Mouse (Mus musculus): ENCODE measurements around the gene Cog2. TPM values are rescaled to one million over a fixed set of nuclear protein-coding genes. Genes with fewer than 3 reads are reported as not detected.

Cog2 gene
- polyA plus RNA-seq, 1 experiment from 2014 or later = 37.1 TPM

GRCm38 (mm10) chr8:124521946-124522345 is 1.4 kb downstream of the Cog2 start:
- no peak overlapping the region for H3K27ac ChIP-seq (replicated peaks; ENCODE audit: low read depth, low read length)
- 92% methylated on average over 6 of the region's 6 CpGs for WGBS
- no peaks in the 10 kb centered on the region for H3K27me3 ChIP-seq (ENCODE audit: control insufficient read depth, insufficient read depth, low read length)
- no peak for ATAC-seq (replicated peaks; ENCODE audit: insufficient number of reproducible peaks, low FRiP score, low TSS enrichment, low read depth)
- no peak overlapping the region for H3K9ac ChIP-seq (replicated peaks; ENCODE audit: low read length)
- H3K4me3 ChIP-seq (ENCODE audit: low read depth, low read length) = no peak overlapping the region
- no peak for DNase-seq (ENCODE audit: low spot score)
- no peaks in the 10 kb centered on the region for H3K9me3 ChIP-seq (replicated peaks; ENCODE audit: control insufficient read depth, low read length)
- peaks cover 3% of the 10 kb centered on the region; the same call in 1 of the 2 replicates for H3K36me3 ChIP-seq (replicated peaks; ENCODE audit: control insufficient read depth, insufficient read depth, low read depth, low read length)
- H3K4me1 ChIP-seq (ENCODE audit: control insufficient read depth, insufficient read depth, low read length) = no peaks in the 10 kb centered on the region
- no peak overlapping the region for H3K4me2 ChIP-seq (ENCODE audit: low read depth, low read length)

DNA sequence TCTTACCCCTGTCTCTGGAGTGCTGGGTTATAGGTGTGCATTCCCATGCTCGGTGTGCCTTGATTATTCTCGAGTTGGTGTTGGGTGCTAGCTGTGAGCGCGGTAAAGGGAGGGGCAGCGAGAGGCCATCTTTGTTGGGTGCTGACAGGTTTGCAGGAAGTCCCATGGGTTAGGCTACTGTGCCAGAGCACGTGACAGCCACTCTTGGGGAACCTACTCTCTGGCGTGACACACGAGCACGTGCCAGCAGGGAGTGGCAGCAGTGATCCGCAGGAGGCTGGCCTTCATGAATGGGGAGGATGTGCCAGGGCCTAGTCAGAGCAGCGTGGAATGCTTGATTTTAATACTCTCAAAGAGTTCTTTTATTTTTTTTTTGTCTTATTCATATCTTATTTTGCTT is 5.7 kb downstream of the Cog2 start:
- no peak for ATAC-seq (replicated peaks; ENCODE audit: insufficient number of reproducible peaks, low FRiP score, low TSS enrichment, low read depth)
- Histone ChIP-seq H3K27ac (replicated peaks; ENCODE audit: low read depth, low read length) (no peak overlapping the region), H3K9ac (replicated peaks; ENCODE audit: low read length) (no peak overlapping the region), H3K9me3 (replicated peaks; ENCODE audit: control insufficient read depth, low read length) (no peaks in the 10 kb centered on the region), H3K4me1 (ENCODE audit: control insufficient read depth, insufficient read depth, low read length) (no peaks in the 10 kb centered on the region), H3K4me3 (ENCODE audit: low read depth, low read length) (no peak overlapping the region), H3K27me3 (ENCODE audit: control insufficient read depth, insufficient read depth, low read length) (no peaks in the 10 kb centered on the region), H3K36me3 (replicated peaks; ENCODE audit: control insufficient read depth, insufficient read depth, low read depth, low read length) (peaks cover 3% of the 10 kb centered on the region; the same call in 1 of the 2 replicates), H3K4me2 (ENCODE audit: low read depth, low read length) (no peak overlapping the region)
- WGBS = 89% methylated on average over 11 of the region's 11 CpGs
- DNase-seq (ENCODE audit: low spot score) = no peak

DNA sequence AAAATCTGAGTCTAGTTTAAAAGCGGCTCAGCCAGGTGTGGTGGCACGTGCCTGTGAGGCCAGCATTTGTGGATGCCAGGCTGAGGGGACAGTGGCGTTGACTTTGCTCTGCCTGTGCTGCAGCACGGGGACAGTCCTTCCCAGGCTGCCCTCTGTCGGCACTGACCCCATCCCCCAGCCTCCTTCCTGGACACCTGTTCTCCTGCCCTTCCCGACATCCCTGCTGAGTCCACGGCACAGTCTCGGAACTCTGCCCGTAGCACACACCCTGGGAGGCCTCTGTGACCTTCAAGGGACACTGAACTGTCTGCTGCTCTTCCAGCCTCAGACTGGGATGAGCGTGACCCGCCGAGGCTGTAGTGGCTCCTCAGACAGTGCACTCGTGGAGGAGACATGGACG is 9.5 kb downstream of the Cog2 start:
- H3K27me3 ChIP-seq (ENCODE audit: control insufficient read depth, insufficient read depth, low read length) = no peaks in the 10 kb centered on the region
- no peak overlapping the region for H3K27ac ChIP-seq (replicated peaks; ENCODE audit: low read depth, low read length)
- DNase-seq (ENCODE audit: low spot score) = no peak
- no peaks in the 10 kb centered on the region for H3K4me1 ChIP-seq (ENCODE audit: control insufficient read depth, insufficient read depth, low read length)
- H3K4me2 ChIP-seq (ENCODE audit: low read depth, low read length) = no peak overlapping the region
- H3K36me3 ChIP-seq (replicated peaks; ENCODE audit: control insufficient read depth, insufficient read depth, low read depth, low read length) = peaks cover 3% of the 10 kb centered on the region; the same call in 1 of the 2 replicates
- no peak overlapping the region for H3K4me3 ChIP-seq (ENCODE audit: low read depth, low read length)
- no peaks in the 10 kb centered on the region for H3K9me3 ChIP-seq (replicated peaks; ENCODE audit: control insufficient read depth, low read length)
- WGBS = 90% methylated on average over 14 of the region's 14 CpGs
- no peak overlapping the region for H3K9ac ChIP-seq (replicated peaks; ENCODE audit: low read length)
- ATAC-seq (replicated peaks; ENCODE audit: insufficient number of reproducible peaks, low FRiP score, low TSS enrichment, low read depth) = no peak

DNA sequence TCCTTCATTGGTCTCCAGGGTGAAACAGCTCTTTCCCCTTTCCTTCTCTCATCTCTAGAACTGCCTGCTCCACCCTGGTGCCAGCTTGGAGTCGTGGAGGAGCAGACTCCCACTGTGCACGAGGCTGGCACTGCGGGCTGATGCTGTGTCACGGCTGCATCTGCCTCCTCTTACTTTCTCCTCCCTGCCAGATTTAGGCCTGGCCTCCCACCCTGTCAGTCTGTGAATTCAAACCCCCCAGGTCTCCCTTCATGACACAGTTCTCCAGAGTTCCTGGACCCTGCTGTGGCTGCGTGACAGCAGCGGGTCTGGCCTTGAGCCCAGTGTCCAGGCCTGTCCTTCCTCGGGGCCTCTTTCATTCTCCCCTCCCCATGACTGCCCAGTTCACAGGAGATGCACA is 10.0 kb downstream of the Cog2 start:
- Histone ChIP-seq H3K9me3 (replicated peaks; ENCODE audit: control insufficient read depth, low read length) (no peaks in the 10 kb centered on the region), H3K4me2 (ENCODE audit: low read depth, low read length) (no peak overlapping the region), H3K36me3 (replicated peaks; ENCODE audit: control insufficient read depth, insufficient read depth, low read depth, low read length) (peaks cover 3% of the 10 kb centered on the region), H3K4me3 (ENCODE audit: low read depth, low read length) (no peak overlapping the region), H3K9ac (replicated peaks; ENCODE audit: low read length) (no peak overlapping the region), H3K4me1 (ENCODE audit: control insufficient read depth, insufficient read depth, low read length) (no peaks in the 10 kb centered on the region), H3K27me3 (ENCODE audit: control insufficient read depth, insufficient read depth, low read length) (no peaks in the 10 kb centered on the region), H3K27ac (replicated peaks; ENCODE audit: low read depth, low read length) (no peak overlapping the region)
- 87% methylated on average over 7 of the region's 7 CpGs for WGBS
- ATAC-seq (replicated peaks; ENCODE audit: insufficient number of reproducible peaks, low FRiP score, low TSS enrichment, low read depth) (no peak), DNase-seq (ENCODE audit: low spot score) (no peak)

DNA sequence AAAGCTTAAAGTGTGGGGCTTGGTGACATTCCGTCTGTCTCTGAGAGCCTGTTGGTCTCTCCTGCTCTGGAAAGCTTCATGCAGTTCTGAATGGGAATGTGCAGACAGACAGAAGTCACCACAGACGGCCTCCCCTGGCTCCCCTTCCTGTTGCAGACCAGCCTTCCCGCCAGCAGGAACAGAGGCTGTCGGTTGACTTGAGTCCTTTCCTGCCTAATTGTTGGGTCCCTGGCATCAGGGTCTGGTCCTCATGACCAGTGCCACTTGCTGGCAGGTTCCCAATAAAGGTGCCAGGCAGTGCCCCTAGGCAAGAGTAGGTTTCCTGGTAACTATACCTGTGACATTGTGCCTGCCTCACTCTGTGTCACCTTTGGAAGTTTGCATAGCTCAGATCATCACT is 10.4 kb downstream of the Cog2 start:
- Histone ChIP-seq H3K27ac (replicated peaks; ENCODE audit: low read depth, low read length) (no peak overlapping the region), H3K9ac (replicated peaks; ENCODE audit: low read length) (no peak overlapping the region), H3K36me3 (replicated peaks; ENCODE audit: control insufficient read depth, insufficient read depth, low read depth, low read length) (peaks cover 3% of the 10 kb centered on the region), H3K27me3 (ENCODE audit: control insufficient read depth, insufficient read depth, low read length) (no peaks in the 10 kb centered on the region), H3K9me3 (replicated peaks; ENCODE audit: control insufficient read depth, low read length) (no peaks in the 10 kb centered on the region), H3K4me1 (ENCODE audit: control insufficient read depth, insufficient read depth, low read length) (no peaks in the 10 kb centered on the region), H3K4me3 (ENCODE audit: low read depth, low read length) (no peak overlapping the region), H3K4me2 (ENCODE audit: low read depth, low read length) (no peak overlapping the region)
- WGBS = 85% methylated on average over 4 of the region's 4 CpGs
- ATAC-seq (replicated peaks; ENCODE audit: insufficient number of reproducible peaks, low FRiP score, low TSS enrichment, low read depth) = no peak
- no peak for DNase-seq (ENCODE audit: low spot score)

- no peak overlapping the region for H3K27ac ChIP-seq (replicated peaks; ENCODE audit: low read depth, low read length)
- no peak overlapping the region for H3K4me3 ChIP-seq (ENCODE audit: low read depth, low read length)
- no peak overlapping the region for H3K9ac ChIP-seq (replicated peaks; ENCODE audit: low read length)
- 94% methylated on average over 3 of the region's 3 CpGs for WGBS
- ATAC-seq (replicated peaks; ENCODE audit: insufficient number of reproducible peaks, low FRiP score, low TSS enrichment, low read depth) (no peak), DNase-seq (ENCODE audit: low spot score) (no peak)
- H3K4me2 ChIP-seq (ENCODE audit: low read depth, low read length) = no peak overlapping the region
- no peaks in the 10 kb centered on the region for H3K27me3 ChIP-seq (ENCODE audit: control insufficient read depth, insufficient read depth, low read length)
- no peaks in the 10 kb centered on the region; the same call in 1 of the 2 replicates for H3K36me3 ChIP-seq (replicated peaks; ENCODE audit: control insufficient read depth, insufficient read depth, low read depth, low read length)
- no peaks in the 10 kb centered on the region for H3K4me1 ChIP-seq (ENCODE audit: control insufficient read depth, insufficient read depth, low read length)
- H3K9me3 ChIP-seq (replicated peaks; ENCODE audit: control insufficient read depth, low read length) = no peaks in the 10 kb centered on the region
Observed at GRCm38 (mm10) chr8:124532626-124533025, 12.1 kb downstream of the Cog2 start.

DNA sequence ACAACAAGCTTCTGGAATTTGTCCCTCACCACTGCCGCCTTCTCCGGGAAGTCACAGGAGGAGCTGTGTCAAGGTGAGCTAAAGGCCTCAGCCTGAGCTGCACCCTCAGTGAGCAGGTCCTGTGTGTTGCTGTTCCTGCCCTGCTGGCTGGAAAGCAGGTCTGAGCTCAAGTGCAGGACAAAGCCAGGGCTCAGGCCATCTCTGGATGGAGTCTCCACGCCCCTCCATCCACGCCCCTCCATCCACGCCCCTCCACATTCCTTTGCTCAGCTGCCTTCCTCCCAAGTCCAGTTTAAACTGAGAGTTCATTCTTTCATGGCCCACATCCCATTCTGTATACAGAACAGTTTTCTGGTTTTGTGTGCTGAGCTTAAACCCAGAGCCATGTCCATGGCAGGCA is 14.9 kb downstream of the Cog2 start:
- Histone ChIP-seq H3K27ac (replicated peaks; ENCODE audit: low read depth, low read length) (no peak overlapping the region), H3K27me3 (ENCODE audit: control insufficient read depth, insufficient read depth, low read length) (no peaks in the 10 kb centered on the region), H3K36me3 (replicated peaks; ENCODE audit: control insufficient read depth, insufficient read depth, low read depth, low read length) (no peaks in the 10 kb centered on the region; the same call in 1 of the 2 replicates), H3K4me3 (ENCODE audit: low read depth, low read length) (no peak overlapping the region), H3K9me3 (replicated peaks; ENCODE audit: control insufficient read depth, low read length) (no peaks in the 10 kb centered on the region), H3K9ac (replicated peaks; ENCODE audit: low read length) (no peak overlapping the region), H3K4me2 (ENCODE audit: low read depth, low read length) (no peak overlapping the region), H3K4me1 (ENCODE audit: control insufficient read depth, insufficient read depth, low read length) (no peaks in the 10 kb centered on the region)
- no peak for ATAC-seq (replicated peaks; ENCODE audit: insufficient number of reproducible peaks, low FRiP score, low TSS enrichment, low read depth)
- DNase-seq (ENCODE audit: low spot score) = no peak
- 87% methylated on average over 5 of the region's 5 CpGs for WGBS

DNA sequence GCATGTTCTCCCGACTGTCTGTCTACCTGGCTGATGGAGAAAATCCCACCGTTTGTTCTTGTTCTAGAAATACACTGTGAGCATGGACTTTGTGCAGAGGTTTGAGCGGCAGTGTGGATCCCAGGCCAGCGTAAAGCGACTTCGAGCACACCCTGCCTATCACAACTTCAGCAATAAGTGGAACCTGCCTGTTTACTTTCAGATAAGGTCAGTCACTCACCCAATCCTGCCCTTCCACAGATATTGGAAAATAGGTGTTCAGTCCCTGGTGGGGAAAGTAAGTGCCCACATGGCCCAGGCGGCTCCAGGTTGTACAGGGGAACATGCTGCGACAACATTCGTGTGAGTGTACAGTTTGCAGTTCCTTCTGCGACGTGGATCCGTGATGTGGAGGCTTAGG is 20.3 kb downstream of the Cog2 start:
- peaks cover 2% of the 10 kb centered on the region; the same call in 1 of the 2 replicates for H3K36me3 ChIP-seq (replicated peaks; ENCODE audit: control insufficient read depth, insufficient read depth, low read depth, low read length)

More for the DNA sequence above, 20.3 kb downstream of the Cog2 start:
- no peaks in the 10 kb centered on the region for H3K4me1 ChIP-seq (ENCODE audit: control insufficient read depth, insufficient read depth, low read length)
- H3K4me3 ChIP-seq (ENCODE audit: low read depth, low read length) = no peak overlapping the region
- no peaks in the 10 kb centered on the region for H3K27me3 ChIP-seq (ENCODE audit: control insufficient read depth, insufficient read depth, low read length)
- DNase-seq (ENCODE audit: low spot score) = no peak
- no peak overlapping the region for H3K4me2 ChIP-seq (ENCODE audit: low read depth, low read length)
- no peak for ATAC-seq (replicated peaks; ENCODE audit: insufficient number of reproducible peaks, low FRiP score, low TSS enrichment, low read depth)
- no peak overlapping the region for H3K27ac ChIP-seq (replicated peaks; ENCODE audit: low read depth, low read length)
- no peaks in the 10 kb centered on the region for H3K9me3 ChIP-seq (replicated peaks; ENCODE audit: control insufficient read depth, low read length)
- no peak overlapping the region for H3K9ac ChIP-seq (replicated peaks; ENCODE audit: low read length)
- WGBS = 93% methylated on average over 12 of the region's 12 CpGs
